In the genomic region with DNA sequence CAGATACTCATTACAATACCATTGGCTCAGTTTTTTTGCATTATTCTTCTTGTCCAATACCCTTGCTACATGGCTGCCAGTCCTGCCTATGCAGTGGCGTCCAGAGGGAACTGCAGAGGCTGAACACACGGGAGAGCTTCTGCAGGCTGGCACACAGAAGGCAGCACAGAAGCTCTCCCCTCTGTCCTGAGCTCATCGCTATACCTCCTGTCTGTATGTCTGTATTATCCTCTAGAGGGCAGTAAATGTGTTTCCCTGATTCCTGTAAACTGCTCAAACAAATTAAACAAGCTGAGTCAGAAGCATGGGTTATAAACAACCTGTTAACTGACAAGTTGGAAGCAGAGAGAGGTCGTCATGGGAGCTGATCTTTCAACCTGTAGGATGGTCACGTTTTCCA, we compare ENCODE assay signal across 8 mouse cellular contexts. TPM values are rescaled to one million over a fixed set of nuclear protein-coding genes. Genes with fewer than 3 reads are reported as not detected.
DNase-seq lines count a peak whose midpoint lies in the region; ATAC-seq and TF ChIP-seq lines count a peak whose summit lies in the region.

No protein-coding gene starts in this region.

- no peak for DNase-seq in frontal cortex, postnatal 10 days (ENCODE audit: low spot score in 2 of 2)
- DNase-seq in stomach, postnatal 0 days (ENCODE audit: low spot score), result no peak
- DNase-seq in heart, postnatal 4 days, result no peak
- DNase-seq in layer of hippocampus, adult 11-12 months (ENCODE audit: low spot score), result no peak

- no peak overlapping the region for H3K9ac ChIP-seq in neural tube, embryonic 14.5 days (replicated peaks; ENCODE audit: low read depth, low read length)
- no peak overlapping the region for H3K9ac ChIP-seq in neural tube, embryonic 15.5 days (replicated peaks)
- H3K9ac ChIP-seq in intestine, embryonic 15.5 days, result no peak overlapping the region
- no peak overlapping the region for H3K9ac ChIP-seq in stomach, postnatal 0 days (ENCODE audit: low read length)

- no peaks in the 10 kb centered on the region for H3K4me1 ChIP-seq in neural tube, embryonic 14.5 days (ENCODE audit: control insufficient read depth, insufficient read depth, low read length)
- H3K4me1 ChIP-seq in neural tube, embryonic 15.5 days, result no peaks in the 10 kb centered on the region
- no peaks in the 10 kb centered on the region for H3K4me1 ChIP-seq in intestine, embryonic 15.5 days (replicated peaks)
- no peaks in the 10 kb centered on the region for H3K4me1 ChIP-seq in stomach, postnatal 0 days (replicated peaks; ENCODE audit: control insufficient read depth, insufficient read depth)

- H3K4me2 ChIP-seq in neural tube, embryonic 14.5 days (ENCODE audit: low read depth, low read length), result no peak overlapping the region
- no peak overlapping the region for H3K4me2 ChIP-seq in neural tube, embryonic 15.5 days
- H3K4me2 ChIP-seq in intestine, embryonic 15.5 days (replicated peaks), result no peak overlapping the region
- no peak overlapping the region for H3K4me2 ChIP-seq in stomach, postnatal 0 days (replicated peaks; ENCODE audit: low read depth)

- H3K36me3 ChIP-seq in neural tube, embryonic 14.5 days (ENCODE audit: control insufficient read depth, insufficient read depth, low read length), result peaks cover 8% of the 10 kb centered on the region; the same call in 1 of the 2 replicates
- peaks cover 27% of the 10 kb centered on the region for H3K36me3 ChIP-seq in neural tube, embryonic 15.5 days
- peaks cover 14% of the 10 kb centered on the region; the same call in 1 of the 2 replicates for H3K36me3 ChIP-seq in intestine, embryonic 15.5 days
- peaks cover 10% of the 10 kb centered on the region; the same call in 1 of the 2 replicates for H3K36me3 ChIP-seq in stomach, postnatal 0 days (ENCODE audit: control insufficient read depth, insufficient read depth, low read length)

- 25% methylated on average over 5 of the region's 5 CpGs for WGBS in neural tube, embryonic 14.5 days
- WGBS in neural tube, embryonic 15.5 days, result 25% methylated on average over 5 of the region's 5 CpGs
- WGBS in intestine, embryonic 15.5 days, result 38% methylated on average over 5 of the region's 5 CpGs
- 37% methylated on average over 5 of the region's 5 CpGs for WGBS in stomach, postnatal 0 days

- no peak for TF ChIP-seq EP300 in stomach, postnatal 0 days (optimal IDR thresholded peaks at IDR 0.05)

- H3K4me3 ChIP-seq in neural tube, embryonic 14.5 days (ENCODE audit: low read depth, low read length), result no peak overlapping the region
- H3K4me3 ChIP-seq in neural tube, embryonic 15.5 days (replicated peaks), result no peak overlapping the region
- H3K4me3 ChIP-seq in intestine, embryonic 15.5 days (replicated peaks), result no peak overlapping the region
- H3K4me3 ChIP-seq in stomach, postnatal 0 days (ENCODE audit: low read depth, low read length), result no peak overlapping the region

- peak; percentile 93 for ATAC-seq in frontal cortex, adult (ENCODE audit: low TSS enrichment)
- peak; percentile 66; the same call in 1 of the 2 replicates for ATAC-seq in neural tube, embryonic 14.5 days (ENCODE audit: low read depth)
- no peak for ATAC-seq in neural tube, embryonic 15.5 days (ENCODE audit: low FRiP score)
- ATAC-seq in intestine, embryonic 15.5 days, result peak; percentile 31; the same call in 1 of the 2 replicates
- ATAC-seq in stomach, postnatal 0 days (ENCODE audit: low FRiP score, low TSS enrichment), result peak; percentile 78

- peak; percentile 68 for TF ChIP-seq CTCF in stomach, postnatal 0 days (IDR thresholded peaks at IDR 0.05; ENCODE audit: low read depth)

- no peak overlapping the region for H3K27ac ChIP-seq in neural tube, embryonic 14.5 days (ENCODE audit: low read depth, low read length)
- no peak overlapping the region for H3K27ac ChIP-seq in neural tube, embryonic 15.5 days (replicated peaks)
- H3K27ac ChIP-seq in intestine, embryonic 15.5 days, result no peak overlapping the region
- no peak overlapping the region for H3K27ac ChIP-seq in stomach, postnatal 0 days (replicated peaks)

- H3K27me3 ChIP-seq in neural tube, embryonic 14.5 days (ENCODE audit: control insufficient read depth, insufficient read depth, low read length), result no peaks in the 10 kb centered on the region
- no peaks in the 10 kb centered on the region for H3K27me3 ChIP-seq in neural tube, embryonic 15.5 days (replicated peaks)
- no peaks in the 10 kb centered on the region for H3K27me3 ChIP-seq in intestine, embryonic 15.5 days (replicated peaks)
- H3K27me3 ChIP-seq in stomach, postnatal 0 days (ENCODE audit: control insufficient read depth, insufficient read depth, low read length), result no peaks in the 10 kb centered on the region

- no peaks in the 10 kb centered on the region for H3K9me3 ChIP-seq in neural tube, embryonic 14.5 days (ENCODE audit: control insufficient read depth, low read length)
- no peaks in the 10 kb centered on the region for H3K9me3 ChIP-seq in neural tube, embryonic 15.5 days (replicated peaks)
- H3K9me3 ChIP-seq in intestine, embryonic 15.5 days, result no peaks in the 10 kb centered on the region
- H3K9me3 ChIP-seq in stomach, postnatal 0 days (ENCODE audit: control insufficient read depth, low read length), result no peaks in the 10 kb centered on the region

RNA-seq across cellular contexts. Expression of gene Apaf1, which starts 21.8 kb away (rescaled TPM):
- polyA plus RNA-seq in neural tube, embryonic 14.5 days (2014; fragmentation: Nextera tagmentation; extraction: Ambion mirVana), result 20.4 and 23.2 TPM in 2 replicates
- 14.3 and 14.4 TPM in 2 replicates for polyA plus RNA-seq in neural tube, embryonic 15.5 days (2015; fragmentation: Nextera tagmentation; extraction: Ambion mirVana)
- 20.6 and 21.3 TPM in 2 replicates for polyA plus RNA-seq in intestine, embryonic 15.5 days (2015; fragmentation: Nextera tagmentation; extraction: Ambion mirVana)
- polyA plus RNA-seq in stomach, postnatal 0 days (2015; fragmentation: Nextera tagmentation; extraction: Ambion mirVana), result 6.6 and 6.7 TPM in 2 replicates
- 10 to 100 TPM; 18.1 to 19.9 TPM for total RNA-seq in heart, postnatal 4 days (2021)

RNA-seq across cellular contexts. Expression of gene Ikbip, which starts 22.0 kb away (rescaled TPM):
- polyA plus RNA-seq in neural tube, embryonic 14.5 days (2014; fragmentation: Nextera tagmentation; extraction: Ambion mirVana), result 18.7 and 22.1 TPM in 2 replicates
- 22.7 and 29.1 TPM in 2 replicates for polyA plus RNA-seq in neural tube, embryonic 15.5 days (2015; fragmentation: Nextera tagmentation; extraction: Ambion mirVana)
- polyA plus RNA-seq in intestine, embryonic 15.5 days (2015; fragmentation: Nextera tagmentation; extraction: Ambion mirVana), result 37.2 and 40.0 TPM in 2 replicates
- 34.0 and 37.3 TPM in 2 replicates for polyA plus RNA-seq in stomach, postnatal 0 days (2015; fragmentation: Nextera tagmentation; extraction: Ambion mirVana)
- 10 to 100 TPM; 25.2 to 25.3 TPM for total RNA-seq in heart, postnatal 4 days (2021)
